Mouse (Mus musculus) cerebellum, adult 2 months (tissue): Measurements from ENCODE around the gene Fes.

Experiments used
- CTCF ChIP-seq: fragments of 200-500 bp; IDR thresholded peaks from 2 replicates; pipeline ENCODE4 v1.5.1; 2011; ENCODE audit warnings: low read depth, mild to moderate bottlenecking, control low read depth, low read length, moderate library complexity, borderline replicate concordance; ENCODE audit not compliant: insufficient read depth
- POLR2A ChIP-seq: fragments of 200-500 bp; IDR thresholded peaks from 2 replicates; pipeline ENCODE4 v1.6.1; 2011; ENCODE audit warnings: low read length, control low read depth, borderline replicate concordance; ENCODE audit not compliant: insufficient read depth

DNA sequence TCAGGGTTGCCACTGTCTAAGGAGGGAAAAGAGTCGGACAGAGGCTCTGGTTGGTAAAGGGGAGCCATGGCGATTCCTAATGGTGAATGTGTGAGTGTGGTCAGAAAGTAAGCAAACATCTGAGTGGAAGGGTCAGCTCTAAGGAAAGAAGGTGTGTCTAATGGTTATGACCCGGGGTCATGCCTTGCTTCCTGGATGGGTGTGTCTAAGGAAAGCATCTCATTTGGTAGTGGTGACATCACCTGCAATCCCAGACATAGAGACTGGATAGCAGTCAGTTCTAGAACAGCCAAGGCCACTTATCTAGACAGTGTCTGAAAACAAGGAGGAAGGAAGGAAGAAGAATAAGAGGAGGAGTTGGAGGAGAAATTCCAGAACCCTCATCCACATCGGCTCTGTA is 52.9 kb downstream of the Fes start:
- TF ChIP-seq POLR2A = no peak
- TF ChIP-seq CTCF = no peak
